Mouse (Mus musculus) right cerebral cortex, postnatal 25 days (tissue): ENCODE results near the gene Sccpdh.

ENCODE experiments used
- DNase-seq: peaks from one replicate; pipeline ENCODE4 v3.0.0; 2022

The Sccpdh gene

GRCm38 (mm10) chr1:179736483-179736882, 68.5 kb downstream of the Sccpdh start:
- no peak for DNase-seq
